Comparison of ENCODE assay signal across 22 mouse cellular contexts in the genomic region with DNA sequence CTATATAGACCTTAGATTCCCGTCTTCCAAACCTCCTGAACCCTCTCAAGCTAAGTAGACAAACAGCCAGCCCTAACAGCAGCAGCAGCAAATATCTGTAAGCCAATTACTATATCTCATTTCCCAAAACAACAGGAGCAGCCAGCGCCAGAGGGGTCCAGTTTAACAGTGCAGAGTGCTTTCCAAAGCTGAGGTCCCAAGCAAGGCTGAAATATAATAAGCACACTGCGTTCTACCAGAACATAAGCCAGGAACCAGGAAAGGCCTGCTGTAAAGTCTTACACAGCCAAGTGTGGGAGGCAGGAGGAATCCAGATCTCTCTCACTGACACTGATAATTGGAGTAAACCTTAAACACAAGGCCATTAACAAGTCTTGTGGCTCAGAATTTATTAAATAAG. TPM values are rescaled to one million over a fixed set of nuclear protein-coding genes. Genes with fewer than 3 reads are reported as not detected.
DNase-seq lines count a peak whose midpoint lies in the region; ATAC-seq and TF ChIP-seq lines count a peak whose summit lies in the region.
"Had no signal": no experiment of that assay in that cellular context is flagged by ENCODE, and none has a peak within 500 bp of the region (broad histone marks: within the 10 kb centered on the region; RNA-seq: fewer than 3 reads in every experiment).

No protein-coding gene starts in this region.

- no peak overlapping the region for H3K4me2 ChIP-seq in forebrain, embryonic 12.5 days
- H3K4me2 ChIP-seq in limb, embryonic 14.5 days (replicated peaks; ENCODE audit: low read depth, low read length, severe bottlenecking): no peak overlapping the region
- H3K4me2 ChIP-seq in limb, embryonic 15.5 days: no peak overlapping the region
- H3K4me2 ChIP-seq: hindbrain, embryonic 12.5 days; kidney, embryonic 15.5 days; limb, embryonic 12.5 days; liver, embryonic 13.5 days; midbrain, embryonic 12.5 days; neural tube, embryonic 15.5 days had no signal

- peaks cover 38% of the 10 kb centered on the region for H3K4me1 ChIP-seq in forebrain, embryonic 12.5 days
- H3K4me1 ChIP-seq in forebrain, embryonic 10.5 days: peaks cover 49% of the 10 kb centered on the region
- H3K4me1 ChIP-seq in limb, embryonic 14.5 days (ENCODE audit: control insufficient read depth, insufficient read depth, low read length): peaks cover 9% of the 10 kb centered on the region; the same call in 1 of the 2 replicates
- peaks cover 38% of the 10 kb centered on the region for H3K4me1 ChIP-seq in limb, embryonic 10.5 days
- peaks cover 14% of the 10 kb centered on the region; the same call in 1 of the 2 replicates for H3K4me1 ChIP-seq in limb, embryonic 15.5 days

- no peak for DNase-seq in forebrain, embryonic 10.5 days (ENCODE audit: extremely low spot score, low spot score)
- DNase-seq in limb, embryonic 14.5 days (ENCODE audit: low spot score): peak; percentile 25
- DNase-seq in limb, embryonic 10.5 days (ENCODE audit: low spot score): no peak
- peak; percentile 9 for DNase-seq in MN1 (ENCODE audit: low spot score)
- no peak for DNase-seq in spleen, adult 12 weeks (ENCODE audit: low spot score)
- DNase-seq: adrenal gland, postnatal 36 days; cerebellum, adult 11 months; cerebellum, adult 9-11 months; kidney, adult 11 months; kidney, postnatal 36 days; layer of hippocampus, postnatal 36 days; liver, embryonic 13.5 days; lung, adult 2 months; retina, postnatal 1 day; right cerebral cortex, postnatal 25 days had no signal

- H3K9me3 ChIP-seq in forebrain, embryonic 12.5 days: no peaks in the 10 kb centered on the region
- no peaks in the 10 kb centered on the region for H3K9me3 ChIP-seq in forebrain, embryonic 10.5 days
- H3K9me3 ChIP-seq in limb, embryonic 14.5 days (ENCODE audit: control insufficient read depth, low read length): no peaks in the 10 kb centered on the region
- no peaks in the 10 kb centered on the region for H3K9me3 ChIP-seq in limb, embryonic 10.5 days (replicated peaks)
- H3K9me3 ChIP-seq in limb, embryonic 15.5 days: no peaks in the 10 kb centered on the region
- H3K9me3 ChIP-seq: hindbrain, embryonic 12.5 days; kidney, embryonic 15.5 days; limb, embryonic 12.5 days; liver, embryonic 13.5 days; midbrain, embryonic 12.5 days; neural tube, embryonic 15.5 days had no signal

- H3K27me3 ChIP-seq in forebrain, embryonic 12.5 days: no peaks in the 10 kb centered on the region
- no peaks in the 10 kb centered on the region for H3K27me3 ChIP-seq in forebrain, embryonic 10.5 days (ENCODE audit: poor library complexity, severe bottlenecking)
- H3K27me3 ChIP-seq in limb, embryonic 14.5 days (ENCODE audit: control insufficient read depth, insufficient read depth, low read length): no peaks in the 10 kb centered on the region
- H3K27me3 ChIP-seq in limb, embryonic 10.5 days (ENCODE audit: low read depth, poor library complexity, severe bottlenecking): no peaks in the 10 kb centered on the region
- H3K27me3 ChIP-seq in limb, embryonic 15.5 days: no peaks in the 10 kb centered on the region
- H3K27me3 ChIP-seq: hindbrain, embryonic 12.5 days; kidney, embryonic 15.5 days; limb, embryonic 12.5 days; liver, embryonic 13.5 days; midbrain, embryonic 12.5 days; neural tube, embryonic 15.5 days had no signal

- no peak for TF ChIP-seq POLR2A in limb, embryonic 14.5 days (IDR thresholded peaks at IDR 0.05; ENCODE audit: borderline replicate concordance, extremely low read depth, insufficient read depth, insufficient read length)

- peaks cover 9% of the 10 kb centered on the region; the same call in 1 of the 2 replicates for H3K36me3 ChIP-seq in forebrain, embryonic 12.5 days (replicated peaks)
- H3K36me3 ChIP-seq in forebrain, embryonic 10.5 days (replicated peaks): peaks cover 37% of the 10 kb centered on the region
- H3K36me3 ChIP-seq in limb, embryonic 14.5 days (ENCODE audit: control insufficient read depth, insufficient read depth, low read length): no peaks in the 10 kb centered on the region
- peaks cover 19% of the 10 kb centered on the region for H3K36me3 ChIP-seq in limb, embryonic 10.5 days
- H3K36me3 ChIP-seq in limb, embryonic 15.5 days: no peaks in the 10 kb centered on the region; the same call in 1 of the 2 replicates
- H3K36me3 ChIP-seq: hindbrain, embryonic 12.5 days; liver, embryonic 13.5 days; neural tube, embryonic 15.5 days had no signal

- WGBS in forebrain, embryonic 12.5 days: 84% methylated on average over 3 of the region's 3 CpGs
- WGBS in forebrain, embryonic 10.5 days: 88% methylated on average over 3 of the region's 3 CpGs
- 64% methylated on average over 3 of the region's 3 CpGs for WGBS in limb, embryonic 14.5 days
- WGBS in limb, embryonic 10.5 days: 87% methylated on average over 3 of the region's 3 CpGs
- WGBS in limb, embryonic 15.5 days: 46% methylated on average over 3 of the region's 3 CpGs

- ATAC-seq in forebrain, embryonic 12.5 days (ENCODE audit: low FRiP score): no peak
- no peak for ATAC-seq in limb, embryonic 14.5 days (ENCODE audit: low FRiP score, low read depth)
- ATAC-seq in limb, embryonic 15.5 days (ENCODE audit: insufficient number of reproducible peaks, low FRiP score, low TSS enrichment, low read depth): 0 out of 2 replicates have a peak, but pooled peaks have one; percentile 35

- no peak overlapping the region for H3K9ac ChIP-seq in forebrain, embryonic 12.5 days
- H3K9ac ChIP-seq in limb, embryonic 14.5 days (ENCODE audit: low read depth, low read length, severe bottlenecking): no peak overlapping the region
- no peak overlapping the region for H3K9ac ChIP-seq in limb, embryonic 15.5 days
- H3K9ac ChIP-seq: hindbrain, embryonic 12.5 days; kidney, embryonic 15.5 days; limb, embryonic 12.5 days; liver, embryonic 13.5 days; midbrain, embryonic 12.5 days; neural tube, embryonic 15.5 days had no signal

- no peak overlapping the region for H3K4me3 ChIP-seq in forebrain, embryonic 12.5 days (replicated peaks)
- no peak overlapping the region for H3K4me3 ChIP-seq in forebrain, embryonic 10.5 days
- H3K4me3 ChIP-seq in limb, embryonic 14.5 days (replicated peaks; ENCODE audit: low read length): no peak overlapping the region
- H3K4me3 ChIP-seq in limb, embryonic 10.5 days: no peak overlapping the region
- no peak overlapping the region for H3K4me3 ChIP-seq in limb, embryonic 15.5 days
- H3K4me3 ChIP-seq: hindbrain, embryonic 12.5 days; kidney, embryonic 15.5 days; limb, embryonic 12.5 days; liver, embryonic 13.5 days; midbrain, embryonic 12.5 days; neural tube, embryonic 15.5 days had no signal

- 0 out of 2 replicates have a peak overlapping the region, but pooled peaks have one; percentile 36 for H3K27ac ChIP-seq in forebrain, embryonic 12.5 days
- H3K27ac ChIP-seq in forebrain, embryonic 10.5 days: no peak overlapping the region
- no peak overlapping the region for H3K27ac ChIP-seq in limb, embryonic 14.5 days (replicated peaks; ENCODE audit: low read depth, low read length)
- no peak overlapping the region for H3K27ac ChIP-seq in limb, embryonic 10.5 days
- no peak overlapping the region for H3K27ac ChIP-seq in limb, embryonic 15.5 days
- H3K27ac ChIP-seq: hindbrain, embryonic 12.5 days; kidney, embryonic 15.5 days; limb, embryonic 12.5 days; liver, embryonic 13.5 days; midbrain, embryonic 12.5 days; neural tube, embryonic 15.5 days had no signal

RNA-seq across cellular contexts. Expression of gene Cdc14a, which starts 27.3 kb away (rescaled TPM):
- 21.6 and 23.2 TPM in 2 replicates for polyA plus RNA-seq in forebrain, embryonic 12.5 days (2016; fragmentation: Nextera tagmentation; extraction: Ambion mirVana)
- 19.7 and 19.8 TPM in 2 replicates for polyA plus RNA-seq in forebrain, embryonic 10.5 days (2016; fragmentation: Nextera tagmentation; extraction: Ambion mirVana)
- polyA plus RNA-seq in limb, embryonic 14.5 days (2012; rRNA removed): 8.1 and 8.4 TPM in 2 replicates
- polyA plus RNA-seq in limb, embryonic 14.5 days (2014; fragmentation: Nextera tagmentation; extraction: Ambion mirVana): 8.4 and 9.4 TPM in 2 replicates
- polyA plus RNA-seq in limb, embryonic 10.5 days (2016; fragmentation: Nextera tagmentation; extraction: Ambion mirVana): 12.0 and 13.1 TPM in 2 replicates
- polyA plus RNA-seq in limb, embryonic 15.5 days (2015; fragmentation: Nextera tagmentation; extraction: Ambion mirVana): 6.4 and 6.7 TPM in 2 replicates

Comparison
In these comparisons a context has a peak if more than half of its experiments do, and no peak if none do; other contexts are left out.
1. DNase-seq: peak in limb, embryonic 14.5 days (single experiment) and MN1 (single experiment); none in forebrain, embryonic 10.5 days (single experiment), limb, embryonic 10.5 days (single experiment) and spleen, adult 12 weeks (single experiment).